Mouse (Mus musculus) bone marrow, adult 2 months (tissue): ENCODE measurements at regions not wholly inside any gene's neighbourhood (a gene's known extent, or its start where the extent isn't known, plus 50 kb on each side); places are given as distances from the start of the nearest gene placed in this dataset.

Experiments used
- CTCF ChIP-seq: fragments of 200-500 bp; IDR thresholded peaks from 2 replicates; pipeline ENCODE4 v1.5.1; 2011; ENCODE audit warnings: low read length, control low read depth; ENCODE audit not compliant: control insufficient read depth, insufficient read depth
- POLR2A ChIP-seq: fragments of 200-500 bp; IDR thresholded peaks from 2 replicates; pipeline ENCODE4 v1.6.1; 2011; ENCODE audit warnings: low read depth, mild to moderate bottlenecking, control low read depth, low read length, borderline replicate concordance; ENCODE audit not compliant: control insufficient read depth

DNA sequence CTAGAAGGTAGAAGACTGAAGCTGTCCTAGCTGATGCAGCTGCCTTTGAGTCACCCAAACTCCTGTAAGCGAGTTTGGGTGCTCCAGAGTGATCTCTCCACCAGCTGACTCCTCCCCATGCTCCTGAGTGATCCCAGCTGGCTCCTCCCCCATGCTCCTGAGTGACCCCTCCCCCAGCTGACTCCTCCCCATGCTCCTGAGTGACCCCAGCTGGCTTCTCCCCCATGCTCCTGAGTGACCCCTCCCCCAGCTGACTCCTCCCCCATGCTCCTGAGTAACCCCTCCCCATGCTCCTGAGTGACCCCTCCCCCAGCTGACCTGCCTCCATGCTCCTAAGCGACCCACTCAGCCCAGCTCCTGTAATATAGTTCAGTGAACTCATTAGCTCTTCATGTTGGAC lies 123.7 kb downstream of the Tfap2c start:
- TF ChIP-seq CTCF = no peak
- TF ChIP-seq POLR2A = no peak
